Mouse (Mus musculus) heart, embryonic 12.5 days (tissue): ENCODE measurements around the gene Kcnmb1. TPM values are rescaled to one million over a fixed set of nuclear protein-coding genes. Genes with fewer than 3 reads are reported as not detected.

ENCODE experiments used
- ATAC-seq: fragments of 200-750 bp; cut with Nextera tagmentation; 2 replicates; pipeline ENCODE4 v1.8.0; 2017; ENCODE audit warnings: moderate TSS enrichment, moderate library complexity; ENCODE audit not compliant: insufficient number of reproducible peaks, low FRiP score
- H3K27ac ChIP-seq: fragments of 300-500 bp; sonication (generic); 2 replicates; pipeline ENCODE4 v1.5.1; 2016; ENCODE audit warnings: mild to moderate bottlenecking, moderate library complexity; ENCODE audit not compliant: poor library complexity, severe bottlenecking
- H3K27me3 ChIP-seq: fragments of 300-500 bp; sonication (generic); replicated peaks from 2 replicates; pipeline ENCODE4 v1.6.1; 2016; ENCODE audit warnings: mild to moderate bottlenecking, moderate library complexity
- H3K36me3 ChIP-seq: fragments of 300-500 bp; sonication (generic); 2 replicates; pipeline ENCODE4 v1.6.1; 2016; ENCODE audit warnings: mild to moderate bottlenecking, moderate library complexity
- H3K4me1 ChIP-seq: fragments of 300-500 bp; sonication (generic); replicated peaks from 2 replicates; pipeline ENCODE4 v1.6.1; 2016; ENCODE audit warnings: mild to moderate bottlenecking
- H3K4me2 ChIP-seq: fragments of 300-500 bp; sonication (generic); 2 replicates; pipeline ENCODE4 v1.6.1; 2016; ENCODE audit warnings: mild to moderate bottlenecking, moderate library complexity
- H3K4me3 ChIP-seq: fragments of 300-500 bp; sonication (generic); 2 replicates; pipeline ENCODE4 v1.5.1; 2016; ENCODE audit warnings: mild to moderate bottlenecking
- H3K9ac ChIP-seq: fragments of 300-500 bp; sonication (generic); 2 replicates; pipeline ENCODE4 v1.6.1; 2016; ENCODE audit warnings: mild to moderate bottlenecking, moderate library complexity
- H3K9me3 ChIP-seq: fragments of 300-500 bp; sonication (generic); replicated peaks from 2 replicates; pipeline ENCODE4 v1.6.1; 2016; ENCODE audit warnings: mild to moderate bottlenecking, moderate library complexity
- WGBS: fragments of 180-500 bp; shearing (Covaris S2); methylation state at CpG from one replicate; pipeline ENCODE4 v1.1.7; 2016; 5-methylcytosine and 5-hydroxymethylcytosine counted together
- polyA plus RNA-seq: library from polyadenylated mRNA; unstranded; fragments of >200 nt; fragmentation: Nextera tagmentation; extraction: Ambion mirVana; gene quantifications from 2 replicates; pipeline ENCODE4 v1.2.1, GENCODE M21; 2016

Gene Kcnmb1
- polyA plus RNA-seq, 1 experiment from 2014 or later, result 4.6 TPM

DNA sequence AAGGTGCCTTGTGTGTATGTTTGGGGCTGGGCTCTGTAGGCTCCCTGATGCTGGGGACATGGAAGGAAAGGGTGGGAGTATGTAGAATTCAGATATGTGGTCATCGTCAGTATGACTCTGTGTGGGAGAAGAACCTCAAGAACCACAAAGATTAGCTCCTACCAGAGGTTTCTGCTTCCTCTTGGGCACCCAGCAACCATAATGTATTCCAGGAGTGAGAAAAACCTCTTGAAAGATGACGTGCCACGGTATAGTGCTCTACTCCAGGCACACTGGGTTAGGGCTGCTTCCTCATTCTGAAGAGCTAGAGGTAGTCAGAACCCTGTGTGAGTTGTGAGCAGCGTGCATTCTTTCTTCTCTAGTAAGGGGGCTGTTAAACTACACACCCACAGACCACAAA is 4.9 kb downstream of the Kcnmb1 start:
- no peak for ATAC-seq
- Histone ChIP-seq H3K4me2 (no peak overlapping the region), H3K9ac (no peak overlapping the region), H3K36me3 (no peaks in the 10 kb centered on the region), H3K27me3 (no peaks in the 10 kb centered on the region), H3K4me1 (peaks cover 15% of the 10 kb centered on the region), H3K4me3 (no peak overlapping the region), H3K9me3 (no peaks in the 10 kb centered on the region), H3K27ac (no peak overlapping the region)
- WGBS, result 75% methylated on average over 4 of the region's 4 CpGs

DNA sequence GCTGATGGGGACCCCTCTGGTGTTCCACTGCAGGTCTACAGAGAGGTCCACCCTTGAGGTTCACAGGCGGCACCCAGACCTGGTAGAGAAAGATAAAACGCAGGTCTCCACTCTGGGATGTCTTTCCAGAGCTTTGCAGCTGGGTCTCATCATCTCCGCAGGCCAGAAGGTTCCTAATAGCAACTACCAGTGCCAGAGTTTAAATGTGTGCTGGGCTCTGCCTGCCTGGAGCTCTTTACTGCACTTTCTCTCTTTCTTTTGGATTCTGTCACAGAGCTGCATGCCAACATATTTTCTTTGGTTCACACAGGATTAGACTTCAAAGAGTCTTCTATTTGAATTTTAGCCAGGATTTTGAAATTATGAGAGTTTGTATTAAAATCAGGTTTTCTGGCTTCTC is 6.4 kb downstream of the Kcnmb1 start:
- Histone ChIP-seq H3K9ac (no peak overlapping the region), H3K4me2 (no peak overlapping the region), H3K27ac (no peak overlapping the region), H3K4me1 (0 out of 2 replicates have a peak, but pooled peaks cover under 1% of the 10 kb centered on the region), H3K27me3 (no peaks in the 10 kb centered on the region), H3K9me3 (no peaks in the 10 kb centered on the region), H3K36me3 (no peaks in the 10 kb centered on the region), H3K4me3 (no peak overlapping the region)
- 71% methylated on average over 3 of the region's 3 CpGs for WGBS
- no peak for ATAC-seq

DNA sequence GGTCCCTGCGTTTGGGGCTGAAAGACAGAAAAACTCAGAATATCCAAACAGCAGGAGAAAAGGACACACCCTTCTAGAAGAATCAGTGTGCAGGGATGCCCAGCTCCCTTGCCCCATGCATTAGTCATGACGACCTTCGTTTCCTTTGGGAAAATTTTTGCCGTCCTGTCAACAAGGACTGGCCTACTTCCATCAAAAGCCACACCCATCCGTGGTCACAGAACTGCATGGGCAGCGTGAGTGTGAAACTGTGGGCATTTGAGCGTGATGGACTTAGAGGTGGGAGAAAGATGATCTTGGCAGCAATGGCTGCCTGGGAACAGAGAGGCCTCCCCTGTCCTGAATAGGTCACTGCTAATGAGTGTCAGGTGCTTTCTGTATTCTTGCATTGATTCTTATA is 9.3 kb downstream of the Kcnmb1 start:
- no peak overlapping the region for H3K4me2 ChIP-seq
- no peak for ATAC-seq
- no peaks in the 10 kb centered on the region for H3K27me3 ChIP-seq
- H3K4me3 ChIP-seq, result no peak overlapping the region
- no peaks in the 10 kb centered on the region for H3K4me1 ChIP-seq
- H3K36me3 ChIP-seq, result no peaks in the 10 kb centered on the region
- WGBS, result 72% methylated on average over 7 of the region's 7 CpGs
- H3K27ac ChIP-seq, result no peak overlapping the region
- no peaks in the 10 kb centered on the region for H3K9me3 ChIP-seq
- H3K9ac ChIP-seq, result no peak overlapping the region

DNA sequence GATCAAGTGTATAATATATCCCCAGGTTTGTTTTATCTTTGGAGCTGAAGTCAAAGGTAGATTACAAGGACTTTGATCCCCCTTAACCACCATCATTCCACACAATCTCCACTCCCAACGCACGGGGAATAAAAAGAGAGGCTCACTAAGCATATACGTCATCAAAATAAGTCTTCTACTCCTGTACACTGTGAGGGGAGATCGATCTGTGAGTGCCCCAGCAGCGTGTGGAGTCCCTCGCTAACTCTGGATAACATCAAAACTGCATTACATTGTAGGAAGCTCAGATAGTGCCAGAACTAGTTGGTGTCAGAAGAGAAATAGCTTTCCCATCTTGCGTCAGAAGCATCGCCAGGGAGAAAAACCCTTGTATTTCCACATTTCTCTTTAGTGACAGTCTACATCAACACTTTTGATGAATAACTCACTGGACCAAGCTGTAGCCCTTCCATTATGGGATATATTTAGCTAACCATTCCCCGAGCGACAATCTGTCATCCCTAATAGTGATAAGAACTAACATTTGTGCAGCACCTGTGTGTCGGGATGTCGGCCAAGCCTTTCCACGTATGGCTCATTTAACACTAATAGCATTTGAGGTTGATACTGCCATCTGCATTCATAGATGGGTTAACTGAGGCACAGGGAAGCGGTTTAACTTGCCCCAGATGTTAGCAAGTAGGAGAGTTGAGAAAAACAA is 11.7 kb downstream of the Kcnmb1 start:
- H3K27me3 ChIP-seq, result no peaks in the 10 kb centered on the region

DNA sequence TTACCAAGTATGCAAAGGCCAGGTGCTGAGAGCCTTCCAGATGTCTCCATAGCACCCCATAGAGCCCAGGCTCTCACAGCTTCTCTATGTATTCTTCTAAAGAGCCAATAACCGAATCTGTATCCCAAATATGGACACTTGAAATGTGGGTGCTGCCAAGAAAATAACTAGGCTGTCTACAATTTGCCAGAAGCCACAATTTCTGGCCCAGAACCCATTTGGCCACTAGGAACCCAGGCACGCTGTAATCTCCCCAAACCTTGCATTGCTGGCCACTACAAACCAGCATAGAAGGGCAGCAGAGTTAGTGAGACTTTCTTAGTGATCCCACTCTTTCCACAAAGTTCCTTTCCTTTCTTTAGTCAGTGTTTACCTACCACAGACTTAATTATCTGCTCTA is 12.3 kb downstream of the Kcnmb1 start:
- Histone ChIP-seq H3K36me3 (no peaks in the 10 kb centered on the region), H3K4me1 (no peaks in the 10 kb centered on the region), H3K27me3 (no peaks in the 10 kb centered on the region), H3K4me2 (no peak overlapping the region), H3K9ac (no peak overlapping the region), H3K9me3 (no peaks in the 10 kb centered on the region), H3K27ac (no peak overlapping the region), H3K4me3 (no peak overlapping the region)
- 80% methylated on average over 2 of the region's 2 CpGs for WGBS
- ATAC-seq, result no peak

More for the DNA sequence above, 11.7 kb downstream of the Kcnmb1 start:
- ATAC-seq, result no peak
- H3K36me3 ChIP-seq, result no peaks in the 10 kb centered on the region
- H3K27ac ChIP-seq, result no peak overlapping the region
- no peak overlapping the region for H3K4me3 ChIP-seq
- no peak overlapping the region for H3K4me2 ChIP-seq
- H3K9ac ChIP-seq, result no peak overlapping the region
- WGBS, result 65% methylated on average over 14 of the region's 14 CpGs
- H3K4me1 ChIP-seq, result no peaks in the 10 kb centered on the region
- no peaks in the 10 kb centered on the region for H3K9me3 ChIP-seq

DNA sequence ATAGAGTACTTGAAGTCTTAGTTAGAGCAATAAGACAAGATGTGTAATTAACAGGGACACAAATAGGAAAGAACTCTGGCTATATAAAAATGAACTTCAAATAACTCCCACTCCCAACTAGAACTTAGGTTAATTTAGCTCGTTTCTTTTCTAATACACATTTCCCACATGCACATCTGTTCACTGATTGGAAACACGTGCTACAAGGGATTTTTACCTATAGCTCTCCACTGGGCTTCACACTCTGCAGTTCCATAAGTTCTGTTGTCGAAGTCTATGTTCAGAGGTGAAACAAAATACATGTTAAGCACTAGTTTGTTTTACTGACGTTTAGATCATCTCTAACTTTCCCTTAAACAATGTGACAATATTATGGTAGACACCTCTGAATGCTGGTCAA is 17.3 kb downstream of the Kcnmb1 start:
- no peak for ATAC-seq
- WGBS, result 72% methylated on average over 4 of the region's 4 CpGs
- H3K27me3 ChIP-seq, result no peaks in the 10 kb centered on the region

DNA sequence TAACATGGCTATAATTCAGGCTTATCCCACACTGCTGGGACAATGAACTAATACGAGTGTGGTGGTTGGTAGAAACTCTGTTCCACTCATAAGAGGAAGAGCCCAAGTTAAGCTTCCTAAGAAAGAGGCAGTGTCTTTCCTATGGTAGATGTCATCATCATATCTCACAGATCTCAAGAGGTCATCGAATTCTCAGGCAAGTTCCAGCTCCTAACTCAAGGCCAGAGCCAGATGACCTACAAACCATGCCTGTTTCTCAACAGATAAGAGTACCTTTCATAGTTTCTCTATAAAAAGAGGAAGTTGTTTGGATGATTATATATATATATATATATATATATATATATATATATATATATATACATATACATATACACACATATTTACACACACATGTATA is 23.7 kb downstream of the Kcnmb1 start:
- no peaks in the 10 kb centered on the region for H3K36me3 ChIP-seq
- ATAC-seq, result no peak
- peaks cover 8% of the 10 kb centered on the region; the same call in 1 of the 2 replicates for H3K4me1 ChIP-seq
- H3K9ac ChIP-seq, result no peak overlapping the region
- no peak overlapping the region for H3K4me2 ChIP-seq
- no peak overlapping the region for H3K27ac ChIP-seq
- no peaks in the 10 kb centered on the region for H3K9me3 ChIP-seq
- H3K4me3 ChIP-seq, result no peak overlapping the region
- H3K27me3 ChIP-seq, result 0 out of 2 replicates have a peak, but pooled peaks cover 5% of the 10 kb centered on the region
- 74% methylated on average over 2 of the region's 2 CpGs for WGBS

More for the DNA sequence above, 17.3 kb downstream of the Kcnmb1 start:
- Histone ChIP-seq H3K4me3 (no peak overlapping the region), H3K36me3 (no peaks in the 10 kb centered on the region), H3K4me1 (peaks cover 9% of the 10 kb centered on the region; the same call in 1 of the 2 replicates), H3K9me3 (no peaks in the 10 kb centered on the region), H3K4me2 (no peak overlapping the region), H3K27ac (no peak overlapping the region), H3K9ac (no peak overlapping the region)

DNA sequence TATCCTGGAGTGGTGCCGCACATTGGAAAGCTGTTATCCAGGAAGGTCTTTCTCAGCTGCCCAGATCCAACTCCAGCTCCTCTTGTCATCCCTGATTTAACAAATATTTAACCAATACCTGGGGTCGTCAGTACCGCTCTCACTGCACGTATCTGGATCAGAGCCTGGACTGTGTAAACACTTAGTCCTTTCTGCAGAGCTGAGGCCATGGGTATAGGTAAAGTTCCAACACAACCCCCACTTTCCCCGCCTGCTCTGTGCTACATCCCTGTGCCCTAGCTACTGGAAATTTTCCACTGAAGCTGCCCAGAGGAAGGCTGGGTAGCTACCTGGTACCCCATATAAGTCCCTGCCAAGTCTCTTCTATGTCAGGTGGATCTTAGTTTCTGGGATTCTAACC is 27.2 kb downstream of the Kcnmb1 start:
- peaks cover 30% of the 10 kb centered on the region for H3K27me3 ChIP-seq
- H3K4me2 ChIP-seq, result no peak overlapping the region
- ATAC-seq, result no peak
- H3K4me3 ChIP-seq, result no peak overlapping the region
- H3K9me3 ChIP-seq, result no peaks in the 10 kb centered on the region
- peaks cover 19% of the 10 kb centered on the region for H3K4me1 ChIP-seq
- no peak overlapping the region for H3K27ac ChIP-seq
- H3K36me3 ChIP-seq, result no peaks in the 10 kb centered on the region
- no peak overlapping the region for H3K9ac ChIP-seq
- WGBS, result 76% methylated on average over 5 of the region's 5 CpGs

DNA sequence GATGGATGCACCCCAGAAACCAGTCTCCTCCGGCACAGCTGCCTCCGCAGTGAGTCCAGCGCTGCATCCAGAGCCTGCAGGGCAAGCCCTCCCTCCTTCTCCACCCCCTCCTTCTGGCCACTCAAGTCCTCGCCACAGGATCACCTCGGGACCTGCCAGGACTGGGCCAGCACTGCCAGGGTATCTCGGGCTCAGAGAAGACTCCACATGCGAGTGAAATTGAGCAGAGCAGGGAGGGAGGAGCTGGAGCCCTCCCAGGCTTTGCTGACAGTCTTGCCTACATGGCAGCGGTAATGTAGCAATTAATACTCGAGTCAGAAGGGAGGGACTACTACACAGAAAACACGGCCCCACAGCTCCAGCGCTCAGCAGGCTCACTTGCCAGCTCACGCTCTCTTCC is 30.1 kb downstream of the Kcnmb1 start, which contains the start of gene Kcnip1:
Kcnip1 (minus strand) TSS at position 215 of the 400 bp plus-strand sequence.
- no peaks in the 10 kb centered on the region for H3K36me3 ChIP-seq
- WGBS, result 27% methylated on average over 12 of the region's 12 CpGs
- no peak for ATAC-seq
- H3K27me3 ChIP-seq, result peaks cover 37% of the 10 kb centered on the region
- H3K4me1 ChIP-seq, result peaks cover 19% of the 10 kb centered on the region
- peak within 1 kb of the TSS; percentile 47 for H3K4me2 ChIP-seq
- H3K27ac ChIP-seq, result no peak within 1 kb of the TSS
- no peaks in the 10 kb centered on the region for H3K9me3 ChIP-seq
- H3K9ac ChIP-seq, result no peak within 1 kb of the TSS
- no peak within 1 kb of the TSS for H3K4me3 ChIP-seq

DNA sequence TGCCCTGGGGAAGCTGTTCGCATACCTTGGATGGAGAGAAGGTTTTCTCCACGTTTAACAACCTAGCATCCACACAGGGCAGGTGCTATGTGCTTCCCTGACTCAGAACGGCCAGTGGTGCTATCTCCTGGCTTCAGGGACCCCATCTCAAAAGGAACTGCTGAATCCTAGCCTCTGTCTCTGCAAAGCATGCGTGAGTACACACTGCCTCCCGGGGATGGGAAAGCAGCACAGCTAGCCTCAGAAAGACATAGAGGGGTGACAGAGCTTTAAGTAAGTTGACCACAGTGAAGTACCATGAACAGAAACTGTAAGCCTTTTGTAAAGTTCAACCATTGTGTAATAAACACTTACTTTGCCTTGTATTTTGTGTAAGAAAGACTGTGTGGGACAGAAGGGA is 30.7 kb downstream of the Kcnmb1 start:
- WGBS, result 49% methylated on average over 5 of the region's 5 CpGs
- H3K4me1 ChIP-seq, result peaks cover 19% of the 10 kb centered on the region
- no peaks in the 10 kb centered on the region for H3K9me3 ChIP-seq
- H3K36me3 ChIP-seq, result no peaks in the 10 kb centered on the region
- no peak overlapping the region for H3K27ac ChIP-seq
- H3K9ac ChIP-seq, result no peak overlapping the region
- H3K27me3 ChIP-seq, result peaks cover 41% of the 10 kb centered on the region
- H3K4me3 ChIP-seq, result no peak overlapping the region
- no peak for ATAC-seq
- H3K4me2 ChIP-seq, result peak overlapping the region; percentile 47; the same call in 1 of the 2 replicates

DNA sequence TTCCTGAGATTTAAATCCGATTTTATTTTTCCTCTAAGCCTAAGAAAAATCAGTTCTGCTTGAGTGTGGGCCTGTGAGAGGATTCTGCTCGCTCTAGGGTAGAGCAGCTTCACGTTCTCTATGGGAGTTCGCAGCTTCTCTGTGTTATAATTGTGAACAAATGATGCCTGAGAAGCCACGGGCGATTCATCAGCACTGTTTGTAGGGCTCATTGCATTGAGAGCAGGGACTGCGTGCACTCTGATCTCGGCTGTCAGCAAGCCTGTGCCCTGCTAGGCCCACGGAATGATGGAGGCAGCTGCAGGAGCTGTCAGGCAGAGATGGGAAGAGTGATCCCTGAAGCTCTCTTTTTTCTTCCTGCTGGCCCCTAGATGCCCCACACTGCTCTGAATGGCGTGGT is 35.4 kb downstream of the Kcnmb1 start:
- Histone ChIP-seq H3K4me3 (no peak overlapping the region), H3K27me3 (peaks cover 34% of the 10 kb centered on the region), H3K4me2 (no peak overlapping the region), H3K27ac (no peak overlapping the region), H3K36me3 (no peaks in the 10 kb centered on the region), H3K9me3 (no peaks in the 10 kb centered on the region), H3K9ac (no peak overlapping the region), H3K4me1 (no peaks in the 10 kb centered on the region)
- 58% methylated on average over 10 of the region's 10 CpGs for WGBS
- ATAC-seq, result no peak

DNA sequence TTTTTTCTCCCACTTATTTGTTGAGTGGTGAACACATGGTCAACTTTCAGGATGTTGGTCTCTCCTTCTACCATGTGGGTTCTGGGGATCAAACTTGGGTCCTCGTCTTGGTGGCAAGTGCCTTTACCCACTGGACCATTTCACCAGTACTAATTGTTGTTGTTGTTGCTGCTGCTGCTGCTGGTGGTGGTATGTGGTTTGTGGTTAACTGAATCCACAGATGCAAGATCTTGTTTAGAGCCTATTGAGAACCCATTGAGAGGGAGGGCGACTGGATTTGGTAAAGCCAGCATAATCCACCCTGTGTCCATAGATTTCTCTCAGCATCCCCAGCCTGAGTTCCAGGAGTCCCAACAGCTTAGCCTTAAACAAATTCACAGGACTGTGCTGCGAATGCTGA is 37.6 kb downstream of the Kcnmb1 start:
- no peak overlapping the region for H3K4me3 ChIP-seq
- 69% methylated on average over 3 of the region's 3 CpGs for WGBS
- H3K9me3 ChIP-seq, result no peaks in the 10 kb centered on the region
- H3K27ac ChIP-seq, result no peak overlapping the region
- H3K4me1 ChIP-seq, result no peaks in the 10 kb centered on the region
- no peaks in the 10 kb centered on the region for H3K36me3 ChIP-seq
- peaks cover 20% of the 10 kb centered on the region; the same call in 1 of the 2 replicates for H3K27me3 ChIP-seq
- no peak overlapping the region for H3K9ac ChIP-seq
- no peak for ATAC-seq
- H3K4me2 ChIP-seq, result no peak overlapping the region
